Mouse (Mus musculus): ENCODE measurements around the gene Sec24a. TPM values are rescaled to one million over a fixed set of nuclear protein-coding genes. Genes with fewer than 3 reads are reported as not detected.

The Sec24a gene
- polyA plus RNA-seq, 1 experiment = 15.6 TPM

GRCm38 (mm10) chr11:51644217-51644616, 119.2 kb downstream of the Sec24a start:
- DNase-seq = peak; percentile 82
- no peaks in the 10 kb centered on the region for H3K36me3 ChIP-seq (ENCODE audit: control insufficient read depth, insufficient read depth, low read length)
- peaks cover 82% of the 10 kb centered on the region for H3K4me1 ChIP-seq (replicated peaks; ENCODE audit: control insufficient read depth, insufficient read depth, low read length)
- TF ChIP-seq CTCF (IDR thresholded peaks at IDR 0.05; ENCODE audit: borderline replicate concordance, control insufficient read depth, extremely low read depth, insufficient read depth, low read length, poor library complexity) = no peak
- TF ChIP-seq POLR2A (IDR thresholded peaks at IDR 0.05; ENCODE audit: control insufficient read depth, extremely low read depth, insufficient read depth, low read length, poor library complexity) = peak; percentile 58; the same call in 1 of the 2 replicates
- 10% methylated on average over 16 of the region's 16 CpGs for WGBS
- H3K4me3 ChIP-seq (ENCODE audit: control insufficient read depth, insufficient read depth, low read length) = peak overlapping the region; percentile 54
- H3K27me3 ChIP-seq (ENCODE audit: control insufficient read depth, insufficient read depth, low read length) = no peaks in the 10 kb centered on the region
- H3K27ac ChIP-seq (ENCODE audit: control insufficient read depth, insufficient read depth, low read length) = peak overlapping the region; percentile 92

- WGBS = 2% methylated on average over 15 of the region's 15 CpGs
- Histone ChIP-seq H3K27ac (ENCODE audit: control insufficient read depth, insufficient read depth, low read length) (peak overlapping the region; percentile 92), H3K4me1 (replicated peaks; ENCODE audit: control insufficient read depth, insufficient read depth, low read length) (peaks cover 78% of the 10 kb centered on the region), H3K36me3 (ENCODE audit: control insufficient read depth, insufficient read depth, low read length) (no peaks in the 10 kb centered on the region), H3K4me3 (ENCODE audit: control insufficient read depth, insufficient read depth, low read length) (peak overlapping the region; percentile 54), H3K27me3 (ENCODE audit: control insufficient read depth, insufficient read depth, low read length) (no peaks in the 10 kb centered on the region)
- TF ChIP-seq CTCF (IDR thresholded peaks at IDR 0.05; ENCODE audit: borderline replicate concordance, control insufficient read depth, extremely low read depth, insufficient read depth, low read length, poor library complexity) (0 out of 2 replicates have a peak, but pooled peaks have one; percentile 40), POLR2A (IDR thresholded peaks at IDR 0.05; ENCODE audit: control insufficient read depth, extremely low read depth, insufficient read depth, low read length, poor library complexity) (peak; percentile 37; the same call in 1 of the 2 replicates)
- DNase-seq = peak; percentile 69
Observed at GRCm38 (mm10) chr11:51643761-51644160, 119.7 kb downstream of the Sec24a start.

GRCm38 (mm10) chr11:51643202-51643601, 120.2 kb downstream of the Sec24a start:
- no peaks in the 10 kb centered on the region for H3K27me3 ChIP-seq (ENCODE audit: control insufficient read depth, insufficient read depth, low read length)
- no peaks in the 10 kb centered on the region for H3K36me3 ChIP-seq (ENCODE audit: control insufficient read depth, insufficient read depth, low read length)
- WGBS = 57% methylated on average over 9 of the region's 9 CpGs
- DNase-seq = peak; percentile 33
- peak overlapping the region; percentile 54 for H3K4me3 ChIP-seq (ENCODE audit: control insufficient read depth, insufficient read depth, low read length)
- no peak for TF ChIP-seq POLR2A (IDR thresholded peaks at IDR 0.05; ENCODE audit: control insufficient read depth, extremely low read depth, insufficient read depth, low read length, poor library complexity)
- no peak for TF ChIP-seq CTCF (IDR thresholded peaks at IDR 0.05; ENCODE audit: borderline replicate concordance, control insufficient read depth, extremely low read depth, insufficient read depth, low read length, poor library complexity)
- peaks cover 73% of the 10 kb centered on the region for H3K4me1 ChIP-seq (replicated peaks; ENCODE audit: control insufficient read depth, insufficient read depth, low read length)
- H3K27ac ChIP-seq (ENCODE audit: control insufficient read depth, insufficient read depth, low read length) = peak overlapping the region; percentile 92

Other genes with a start within 250 kb of the Sec24a start
- 20.2 and 21.8 TPM in 2 replicates for gene Phykpl, start 178.9 kb downstream of the Sec24a start, polyA plus RNA-seq (2012; rRNA removed)
- 533 and 863 TPM in 2 replicates for gene Hnrnpab, start 156.8 kb downstream of the Sec24a start, polyA plus RNA-seq (2012; rRNA removed)
- gene Nhp2, start 143.9 kb downstream of the Sec24a start, polyA plus RNA-seq (2012; rRNA removed) = 69.3 and 70.8 TPM in 2 replicates
- 123 and 125 TPM in 2 replicates for gene Rmnd5b, start 127.7 kb downstream of the Sec24a start, polyA plus RNA-seq (2012; rRNA removed)
- 22.7 and 25.5 TPM in 2 replicates for gene N4bp3, start 112.8 kb downstream of the Sec24a start, polyA plus RNA-seq (2012; rRNA removed)
- gene D930048N14Rik, start 112.7 kb downstream of the Sec24a start, polyA plus RNA-seq (2012; rRNA removed) = 15.8 and 16.6 TPM in 2 replicates
- 7.5 and 10.1 TPM in 2 replicates for gene 0610009B22Rik, start 74.8 kb downstream of the Sec24a start, polyA plus RNA-seq (2012; rRNA removed)
- 17.8 and 18.4 TPM in 2 replicates for gene Sar1b, start 53 bp upstream of the Sec24a start, polyA plus RNA-seq (2012; rRNA removed)
- 45.1 and 56.5 TPM in 2 replicates for gene Jade2, start 94.0 kb upstream of the Sec24a start, polyA plus RNA-seq (2012; rRNA removed)
- 89.3 and 92.4 TPM in 2 replicates for gene Cdkn2aipnl, start 204.0 kb upstream of the Sec24a start, polyA plus RNA-seq (2012; rRNA removed)
- 63.9 and 72.5 TPM in 2 replicates for gene Ube2b, start 237.1 kb upstream of the Sec24a start, polyA plus RNA-seq (2012; rRNA removed)
- 3.1 and 3.4 TPM in 2 replicates for gene Cdkl3, start 240.6 kb upstream of the Sec24a start, polyA plus RNA-seq (2012; rRNA removed)

Data from thymus, adult 2 months (tissue).